Mouse (Mus musculus) liver, adult 2 months (tissue): ENCODE results near the gene Ctns.

Experiments
- CTCF ChIP-seq: fragments of 200-500 bp; IDR thresholded peaks from 2 replicates; pipeline ENCODE4 v1.5.1; 2011; ENCODE audit warnings: low read depth, low read length, control low read depth
- POLR2A ChIP-seq: fragments of 200-500 bp; IDR thresholded peaks from 2 replicates; pipeline ENCODE4 v1.6.1; 2011; ENCODE audit warnings: low read length, control low read depth; ENCODE audit not compliant: insufficient read depth; ENCODE audit errors: extremely low read depth

- TF ChIP-seq CTCF: no peak
- TF ChIP-seq POLR2A: no peak
Measured at GRCm38 (mm10) chr11:73146975-73147365, 51.9 kb downstream of the Ctns start.
